Mouse (Mus musculus): ENCODE measurements around the gene Hcrt.

The Hcrt gene

GRCm38 (mm10) chr11:100735954-100736745 lies 26.6 kb downstream of the Hcrt start:
- no peak for DNase-seq (ENCODE audit: low spot score)

- no peak for DNase-seq (ENCODE audit: low spot score)
Observed at GRCm38 (mm10) chr11:100735134-100735865, 27.4 kb downstream of the Hcrt start.

- DNase-seq (ENCODE audit: low spot score) = no peak
Observed at GRCm38 (mm10) chr11:100730477-100731205, 32.1 kb downstream of the Hcrt start.

DNA sequence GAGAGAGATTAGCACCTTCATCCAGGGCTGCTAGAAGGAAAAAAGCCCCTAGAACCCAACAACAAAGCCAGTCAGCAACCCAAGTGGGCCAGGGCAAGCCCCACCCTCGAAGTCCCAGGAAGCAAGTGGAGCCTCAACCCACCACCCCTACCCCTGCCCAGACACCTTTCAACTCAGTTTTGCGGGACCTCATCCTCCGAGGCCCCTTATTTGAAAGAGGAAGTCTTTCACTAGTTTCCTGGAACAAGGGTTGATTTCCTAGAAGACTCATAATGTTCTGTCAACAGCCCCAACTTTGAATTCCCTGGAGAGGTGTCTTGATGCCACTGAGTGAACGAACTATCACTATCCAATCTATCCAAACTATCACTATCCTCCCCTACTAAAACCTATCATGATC lies 32.8 kb downstream of the Hcrt start:
- no peak for DNase-seq (ENCODE audit: low spot score)

- DNase-seq (ENCODE audit: low spot score) = no peak
Observed at GRCm38 (mm10) chr11:100728601-100729000, 34.1 kb downstream of the Hcrt start.

GRCm38 (mm10) chr11:100727201-100727600 lies 35.5 kb downstream of the Hcrt start:
- no peak for DNase-seq (ENCODE audit: low spot score)

DNA sequence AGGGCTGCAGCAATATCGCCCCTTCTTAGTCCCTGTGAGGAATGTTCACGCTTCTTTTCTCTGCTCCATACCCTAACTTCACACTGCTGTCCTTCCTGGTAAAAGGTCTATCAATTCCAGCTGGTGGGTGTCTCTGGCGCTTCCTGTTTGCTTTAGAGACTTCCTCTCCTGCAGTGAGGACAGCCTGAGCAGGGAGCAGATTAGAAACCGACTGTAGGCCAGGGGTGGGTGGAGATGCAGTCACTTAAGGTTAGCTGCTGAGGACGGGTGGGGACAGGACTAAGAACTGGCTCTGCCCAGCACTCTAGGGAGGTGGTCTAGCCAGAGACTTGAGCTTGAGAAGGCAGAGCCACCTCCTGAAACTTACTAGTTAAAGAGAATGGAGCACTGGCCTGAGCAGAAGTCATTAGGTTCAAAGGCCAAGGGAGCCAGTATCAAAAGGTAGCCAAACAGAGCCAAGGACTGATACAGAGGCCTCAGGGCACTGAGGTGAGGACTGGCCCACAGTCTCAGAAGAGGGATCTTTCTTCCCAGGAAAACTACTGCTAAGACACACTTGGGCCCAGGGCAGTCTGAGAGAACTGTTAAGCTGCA lies 37.7 kb downstream of the Hcrt start:
- no peak for DNase-seq (ENCODE audit: low spot score)

DNA sequence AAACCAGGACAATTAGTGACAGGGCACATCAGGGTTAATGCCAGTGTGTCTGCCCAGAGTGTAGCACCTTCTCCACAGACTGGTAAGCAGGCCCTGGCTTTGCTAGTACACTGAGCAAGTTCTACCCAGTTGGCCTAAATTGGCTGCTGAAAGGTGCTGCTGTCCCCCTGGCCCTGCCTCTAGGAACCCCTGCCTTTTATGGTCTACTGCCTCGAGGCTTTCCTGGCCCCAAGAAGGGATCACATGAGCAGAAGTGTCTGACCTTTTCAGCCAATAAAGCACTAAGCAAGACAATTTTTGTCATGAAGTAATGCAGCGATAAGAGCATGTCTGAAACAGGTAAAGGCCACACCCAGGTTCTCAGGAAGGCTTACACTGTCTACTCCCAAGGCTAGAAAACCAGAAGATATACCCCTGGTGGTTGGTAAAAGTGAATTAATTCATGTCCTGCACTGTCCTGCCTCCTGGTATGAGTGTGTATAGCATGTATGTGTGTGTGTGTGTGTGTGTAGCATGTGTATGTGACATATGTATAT lies 40.2 kb downstream of the Hcrt start:
- DNase-seq (ENCODE audit: low spot score) = no peak

DNA sequence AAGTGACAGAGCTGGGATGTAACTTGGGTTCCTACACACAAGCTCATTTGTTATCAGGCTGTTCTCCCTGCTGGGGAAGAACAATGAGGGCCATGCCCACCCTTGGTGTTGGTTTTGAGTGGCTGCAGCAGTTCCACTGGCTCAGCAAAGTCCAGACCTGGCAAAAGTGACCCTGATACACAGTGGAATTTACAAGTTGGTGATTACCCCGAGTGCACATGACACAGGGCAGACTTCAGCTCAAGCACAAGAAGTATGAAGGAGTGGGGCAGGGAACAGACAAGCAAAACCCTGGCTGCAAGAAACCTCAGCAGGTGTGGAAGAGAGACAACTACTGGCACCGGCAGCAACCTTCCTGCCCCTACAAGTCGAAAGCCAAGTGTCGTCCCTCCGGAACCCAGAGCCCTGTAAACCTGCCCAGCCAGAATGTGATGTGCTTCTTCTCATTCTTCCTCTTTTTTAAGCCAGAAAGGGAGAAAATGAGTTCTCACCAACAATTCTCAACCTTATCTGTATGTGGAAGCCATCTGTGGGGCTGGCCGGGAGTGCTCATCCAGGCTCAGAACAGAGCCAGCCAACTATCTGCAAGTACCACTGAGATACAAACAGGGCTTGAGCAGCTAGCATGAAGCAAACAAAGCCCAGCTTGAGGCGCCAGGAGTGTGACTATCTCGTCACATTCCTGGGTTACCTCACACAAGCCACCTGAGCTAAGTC lies 40.8 kb downstream of the Hcrt start:
- no peak for DNase-seq (ENCODE audit: low spot score)

GRCm38 (mm10) chr11:100721254-100721653 lies 41.5 kb downstream of the Hcrt start:
- no peak for DNase-seq (ENCODE audit: low spot score)

GRCm38 (mm10) chr11:100720345-100720744 lies 42.4 kb downstream of the Hcrt start:
- no peak for DNase-seq (ENCODE audit: low spot score)

DNA sequence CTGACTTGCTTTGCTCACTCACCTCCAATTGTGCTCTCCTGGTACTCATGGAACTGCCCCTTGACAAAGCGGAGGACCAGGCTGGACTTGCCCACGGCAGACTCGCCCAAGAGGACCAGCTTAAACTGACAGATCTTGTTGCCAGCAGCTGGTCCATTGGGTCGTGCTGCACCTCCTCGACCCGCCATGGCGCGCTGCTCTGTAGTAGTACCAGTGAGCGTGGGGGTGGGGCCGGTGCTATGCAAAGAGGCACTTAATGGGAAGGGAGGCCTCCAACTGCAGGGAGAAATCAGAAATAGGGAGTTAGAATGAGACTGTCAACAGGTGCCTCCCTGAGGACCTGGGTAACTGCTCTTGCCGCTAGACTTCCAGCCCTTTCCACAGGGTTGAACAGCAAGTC lies 42.8 kb downstream of the Hcrt start:
- DNase-seq (ENCODE audit: low spot score) = no peak

GRCm38 (mm10) chr11:100719312-100719711 lies 43.4 kb downstream of the Hcrt start:
- DNase-seq (ENCODE audit: low spot score) = no peak

GRCm38 (mm10) chr11:100718866-100719265 lies 43.9 kb downstream of the Hcrt start:
- DNase-seq (ENCODE audit: low spot score) = no peak

- DNase-seq (ENCODE audit: low spot score) = no peak
Observed at GRCm38 (mm10) chr11:100718462-100718861, 44.3 kb downstream of the Hcrt start.

DNA sequence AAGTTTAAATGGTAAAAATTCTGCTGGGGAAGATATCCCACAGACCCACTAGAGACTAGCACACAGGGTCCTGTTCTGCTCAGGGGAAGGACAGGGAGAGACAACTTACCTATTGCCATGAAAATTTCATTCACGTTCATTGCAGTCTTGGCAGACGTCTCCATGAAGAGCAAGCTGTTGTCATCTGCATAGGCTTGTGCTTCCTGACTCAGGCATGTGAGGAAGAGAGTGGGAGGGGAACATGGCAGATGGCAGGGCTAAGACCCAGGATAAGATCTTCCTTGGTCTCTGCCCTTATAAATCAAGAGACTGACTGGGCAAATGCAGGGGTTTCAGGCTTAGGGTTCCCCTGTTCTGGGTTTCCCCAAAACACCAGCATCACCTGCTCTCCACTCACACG lies 46.1 kb downstream of the Hcrt start:
- DNase-seq (ENCODE audit: low spot score) = no peak

DNA sequence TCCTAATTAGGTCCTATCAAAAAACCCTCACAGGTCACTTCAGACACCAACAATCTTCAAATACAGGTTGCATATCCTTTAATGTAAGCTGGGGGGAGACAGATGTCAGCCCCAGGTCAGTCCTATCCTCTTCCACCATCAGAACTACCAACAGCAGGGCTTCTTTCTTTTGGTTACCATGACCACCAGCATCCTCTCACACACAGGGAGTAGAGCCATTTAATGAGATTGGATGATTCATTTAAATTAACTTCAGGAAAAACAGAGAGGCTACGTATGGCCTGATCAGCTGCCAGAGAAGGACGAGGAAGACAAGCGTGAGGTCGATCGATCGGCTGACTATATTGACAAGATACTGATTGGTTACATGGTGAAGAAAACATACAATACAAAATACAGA lies 47.8 kb downstream of the Hcrt start:
- DNase-seq (ENCODE audit: low spot score) = no peak

- DNase-seq (ENCODE audit: low spot score) = peak; percentile 92
Observed at GRCm38 (mm10) chr11:100714534-100714915, 48.2 kb downstream of the Hcrt start.

- peak; percentile 76 for DNase-seq (ENCODE audit: low spot score)
Observed at GRCm38 (mm10) chr11:100713735-100714533, 48.8 kb downstream of the Hcrt start, which contains the start of gene Hspb9. Hspb9 (plus strand) TSS chr11:100713850.

GRCm38 (mm10) chr11:100713174-100713573 lies 49.6 kb downstream of the Hcrt start:
- no peak for DNase-seq (ENCODE audit: low spot score)

Measured in testis, postnatal 10 days (tissue).